Mouse (Mus musculus): ENCODE results near the gene Tns1.

- TF ChIP-seq POLR2A (IDR thresholded peaks at IDR 0.05; ENCODE audit: insufficient read depth, low read depth, low read length) (no peak), CTCF (IDR thresholded peaks at IDR 0.05; ENCODE audit: insufficient read depth, low read depth, low read length) (no peak)
Measured at GRCm38 (mm10) chr1:73993901-73994426, 130.3 kb downstream of the Tns1 start.
